Mouse (Mus musculus): ENCODE results near the gene Pnpla1. TPM values are rescaled to one million over a fixed set of nuclear protein-coding genes. Genes with fewer than 3 reads are reported as not detected.
"Not testable (repeated sequence)": the region's sequence is repeated elsewhere in the genome, so short reads cannot be mapped to it uniquely, and the experiment has no call there.

The Pnpla1 gene
- polyA plus RNA-seq, 1 experiment = not detected

DNA sequence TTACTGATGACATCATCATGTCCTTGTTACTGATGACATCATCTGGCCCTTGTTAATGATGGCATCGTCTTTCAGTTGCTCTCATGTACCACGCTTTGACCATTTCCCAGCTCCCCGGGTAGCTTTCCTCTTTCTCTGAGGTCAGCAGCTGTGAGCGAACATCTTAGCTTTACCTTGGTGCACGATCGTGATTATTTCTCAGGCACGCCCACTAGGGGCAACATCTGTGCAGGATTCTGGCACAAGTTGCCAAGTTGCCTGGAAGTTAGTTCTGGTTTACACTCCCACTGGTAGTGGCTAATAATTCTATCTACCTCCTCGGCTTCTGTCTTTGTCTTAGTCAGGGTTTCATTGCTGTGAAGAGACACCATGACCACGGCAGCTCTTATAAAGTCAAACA lies 26.2 kb upstream of the Pnpla1 start:
- H3K9ac ChIP-seq (ENCODE audit: low read depth, poor library complexity, severe bottlenecking) = no peak overlapping the region
- H3K36me3 ChIP-seq (ENCODE audit: control insufficient read depth, insufficient read depth, low read length, poor library complexity, severe bottlenecking) = peaks cover 26% of the 10 kb centered on the region
- no peaks in the 10 kb centered on the region for H3K4me1 ChIP-seq (ENCODE audit: control insufficient read depth, insufficient read depth, low read length)
- no peak overlapping the region for H3K27ac ChIP-seq (ENCODE audit: insufficient read depth, low read length)
- no peak overlapping the region for H3K4me3 ChIP-seq (ENCODE audit: low read depth, low read length)
- TF ChIP-seq POLR2A (IDR thresholded peaks at IDR 0.05; ENCODE audit: insufficient read depth, low read length) (no peak), CTCF (IDR thresholded peaks at IDR 0.05; ENCODE audit: low read depth, low read length) (no peak), EP300 (IDR thresholded peaks at IDR 0.05; ENCODE audit: insufficient read depth, low read depth, low read length) (no peak)
- H3K27me3 ChIP-seq (ENCODE audit: control insufficient read depth, insufficient read depth, low read length, poor library complexity, severe bottlenecking) = no peaks in the 10 kb centered on the region
- no peaks in the 10 kb centered on the region for H3K9me3 ChIP-seq (replicated peaks; ENCODE audit: control insufficient read depth, insufficient read depth, low read length, poor library complexity, severe bottlenecking)

GRCm38 (mm10) chr17:28832875-28833274 lies 25.3 kb upstream of the Pnpla1 start:
- peaks cover 26% of the 10 kb centered on the region for H3K36me3 ChIP-seq (ENCODE audit: control insufficient read depth, insufficient read depth, low read length, poor library complexity, severe bottlenecking)
- H3K9ac ChIP-seq (ENCODE audit: low read depth, poor library complexity, severe bottlenecking) = no peak overlapping the region
- no peak overlapping the region for H3K4me3 ChIP-seq (ENCODE audit: low read depth, low read length)
- H3K27me3 ChIP-seq (ENCODE audit: control insufficient read depth, insufficient read depth, low read length, poor library complexity, severe bottlenecking) = no peaks in the 10 kb centered on the region
- TF ChIP-seq EP300 (IDR thresholded peaks at IDR 0.05; ENCODE audit: insufficient read depth, low read depth, low read length) = no peak
- no peak for TF ChIP-seq POLR2A (IDR thresholded peaks at IDR 0.05; ENCODE audit: insufficient read depth, low read length)
- TF ChIP-seq CTCF (IDR thresholded peaks at IDR 0.05; ENCODE audit: low read depth, low read length) = no peak
- H3K27ac ChIP-seq (ENCODE audit: insufficient read depth, low read length) = no peak overlapping the region
- no peaks in the 10 kb centered on the region for H3K4me1 ChIP-seq (ENCODE audit: control insufficient read depth, insufficient read depth, low read length)
- no peaks in the 10 kb centered on the region for H3K9me3 ChIP-seq (replicated peaks; ENCODE audit: control insufficient read depth, insufficient read depth, low read length, poor library complexity, severe bottlenecking)

DNA sequence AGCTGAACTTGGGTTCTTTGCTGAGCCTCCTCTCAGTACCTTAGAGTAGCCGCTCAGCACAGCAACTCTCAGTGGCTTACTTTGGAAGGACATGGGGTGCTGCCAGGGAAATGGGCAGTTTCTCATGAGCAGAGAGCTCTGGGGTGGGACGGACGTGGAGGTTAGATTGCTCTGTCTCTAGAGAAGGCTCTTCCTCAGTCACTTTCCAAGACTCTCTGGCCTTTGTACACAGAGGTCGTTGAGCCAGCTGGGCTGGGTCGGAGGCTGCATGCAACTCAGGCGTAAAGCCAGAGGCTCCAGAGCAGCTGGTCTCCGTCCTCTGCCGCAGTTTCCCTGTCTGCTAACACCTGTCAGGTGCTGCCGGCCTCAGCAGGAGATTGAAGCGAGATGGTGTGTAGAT lies 23.5 kb upstream of the Pnpla1 start:
- H3K36me3 ChIP-seq (ENCODE audit: control insufficient read depth, insufficient read depth, low read length, poor library complexity, severe bottlenecking) = peaks cover 21% of the 10 kb centered on the region
- H3K9me3 ChIP-seq (replicated peaks; ENCODE audit: control insufficient read depth, insufficient read depth, low read length, poor library complexity, severe bottlenecking) = no peaks in the 10 kb centered on the region; the same call in 1 of the 2 replicates
- no peak overlapping the region for H3K9ac ChIP-seq (ENCODE audit: low read depth, poor library complexity, severe bottlenecking)
- H3K4me3 ChIP-seq (ENCODE audit: low read depth, low read length) = no peak overlapping the region
- no peak overlapping the region for H3K27ac ChIP-seq (ENCODE audit: insufficient read depth, low read length)
- H3K4me1 ChIP-seq (ENCODE audit: control insufficient read depth, insufficient read depth, low read length) = no peaks in the 10 kb centered on the region
- H3K27me3 ChIP-seq (ENCODE audit: control insufficient read depth, insufficient read depth, low read length, poor library complexity, severe bottlenecking) = no peaks in the 10 kb centered on the region
- no peak for TF ChIP-seq EP300 (IDR thresholded peaks at IDR 0.05; ENCODE audit: insufficient read depth, low read depth, low read length)
- TF ChIP-seq POLR2A (IDR thresholded peaks at IDR 0.05; ENCODE audit: insufficient read depth, low read length) = no peak
- no peak for TF ChIP-seq CTCF (IDR thresholded peaks at IDR 0.05; ENCODE audit: low read depth, low read length)

GRCm38 (mm10) chr17:28837840-28838239 lies 20.4 kb upstream of the Pnpla1 start:
- TF ChIP-seq CTCF (IDR thresholded peaks at IDR 0.05; ENCODE audit: low read depth, low read length) = no peak
- no peak for TF ChIP-seq EP300 (IDR thresholded peaks at IDR 0.05; ENCODE audit: insufficient read depth, low read depth, low read length)
- Histone ChIP-seq H3K9me3 (replicated peaks; ENCODE audit: control insufficient read depth, insufficient read depth, low read length, poor library complexity, severe bottlenecking) (no peaks in the 10 kb centered on the region; the same call in 1 of the 2 replicates), H3K27ac (ENCODE audit: insufficient read depth, low read length) (no peak overlapping the region), H3K4me3 (ENCODE audit: low read depth, low read length) (no peak overlapping the region), H3K9ac (ENCODE audit: low read depth, poor library complexity, severe bottlenecking) (no peak overlapping the region), H3K27me3 (ENCODE audit: control insufficient read depth, insufficient read depth, low read length, poor library complexity, severe bottlenecking) (no peaks in the 10 kb centered on the region), H3K4me1 (ENCODE audit: control insufficient read depth, insufficient read depth, low read length) (no peaks in the 10 kb centered on the region), H3K36me3 (ENCODE audit: control insufficient read depth, insufficient read depth, low read length, poor library complexity, severe bottlenecking) (peaks cover 15% of the 10 kb centered on the region)

GRCm38 (mm10) chr17:28841947-28842346 lies 16.3 kb upstream of the Pnpla1 start:
- not testable (repeated sequence) for H3K27me3 ChIP-seq (ENCODE audit: control insufficient read depth, insufficient read depth, low read length, poor library complexity, severe bottlenecking); H3K36me3 ChIP-seq (ENCODE audit: control insufficient read depth, insufficient read depth, low read length, poor library complexity, severe bottlenecking); H3K9me3 ChIP-seq (replicated peaks; ENCODE audit: control insufficient read depth, insufficient read depth, low read length, poor library complexity, severe bottlenecking); H3K9ac ChIP-seq (ENCODE audit: low read depth, poor library complexity, severe bottlenecking); H3K4me3 ChIP-seq (ENCODE audit: low read depth, low read length); H3K27ac ChIP-seq (ENCODE audit: insufficient read depth, low read length); H3K4me1 ChIP-seq (ENCODE audit: control insufficient read depth, insufficient read depth, low read length)

DNA sequence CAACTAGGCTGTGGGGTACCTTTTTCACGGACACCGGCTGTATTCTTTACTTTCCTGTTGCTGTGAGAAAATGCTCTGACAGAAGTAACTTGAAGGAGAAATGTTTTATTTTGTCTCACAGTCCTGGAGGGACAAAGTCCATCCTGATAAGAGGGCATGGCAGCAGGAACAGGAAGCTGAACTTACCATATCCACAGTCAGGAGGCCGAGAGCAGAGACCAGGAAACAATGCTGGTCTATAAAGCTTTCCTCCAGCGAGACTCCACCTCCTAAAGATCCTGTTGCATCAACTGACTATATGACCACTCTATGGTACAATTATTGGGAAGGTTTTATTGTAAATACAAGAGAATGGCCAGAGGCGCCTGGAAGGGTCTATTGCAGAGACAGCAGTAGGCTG lies 14.5 kb upstream of the Pnpla1 start:
- Histone ChIP-seq H3K36me3 (ENCODE audit: control insufficient read depth, insufficient read depth, low read length, poor library complexity, severe bottlenecking) (no peaks in the 10 kb centered on the region), H3K27me3 (ENCODE audit: control insufficient read depth, insufficient read depth, low read length, poor library complexity, severe bottlenecking) (no peaks in the 10 kb centered on the region), H3K27ac (ENCODE audit: insufficient read depth, low read length) (no peak overlapping the region), H3K4me3 (ENCODE audit: low read depth, low read length) (no peak overlapping the region), H3K9ac (ENCODE audit: low read depth, poor library complexity, severe bottlenecking) (no peak overlapping the region), H3K4me1 (ENCODE audit: control insufficient read depth, insufficient read depth, low read length) (no peaks in the 10 kb centered on the region), H3K9me3 (replicated peaks; ENCODE audit: control insufficient read depth, insufficient read depth, low read length, poor library complexity, severe bottlenecking) (no peaks in the 10 kb centered on the region; the same call in 1 of the 2 replicates)
- TF ChIP-seq EP300 (IDR thresholded peaks at IDR 0.05; ENCODE audit: insufficient read depth, low read depth, low read length) = no peak

All from ES-Bruce4 (cell line).